24 mouse cellular contexts compared by ENCODE assay signal in genomic region chr5:74589133-74589532, GRCm38 (mm10).
"Had no signal": no experiment of that assay in that cellular context is flagged by ENCODE, and none has a peak within 500 bp of the region (broad histone marks: within the 10 kb centered on the region; RNA-seq: fewer than 3 reads in every experiment).

No protein-coding gene starts in this region.

- H3K4me1 ChIP-seq: midbrain, embryonic 10.5 days; midbrain, embryonic 13.5 days; neural tube, embryonic 13.5 days had no signal

- H3K27ac ChIP-seq: left cerebral cortex, adult 2 months; liver, embryonic 14.5 days; macrophage; midbrain, embryonic 10.5 days; midbrain, embryonic 13.5 days; neural tube, embryonic 13.5 days had no signal

- ATAC-seq: liver, postnatal 0 days; lung, postnatal 0 days; midbrain, embryonic 13.5 days; midbrain, embryonic 16.5 days had no signal

- DNase-seq: kidney, adult 11 months; kidney, adult 9 months; kidney, postnatal 36 days; layer of hippocampus, postnatal 36 days; left cerebral cortex, postnatal 4 days; liver, postnatal 0 days; lung, embryonic 14.5 days; retina, postnatal 1 day; right cerebral cortex, postnatal 25 days; spleen, adult 18-20 months; thymus, adult 2 months; thymus, postnatal 14 days; thymus, postnatal 4 days had no signal

- H3K9ac ChIP-seq: liver, embryonic 14.5 days; liver, postnatal 0 days; lung, embryonic 14.5 days; midbrain, embryonic 13.5 days; neural tube, embryonic 13.5 days had no signal

- H3K4me3 ChIP-seq: left cerebral cortex, adult 2 months; megakaryocyte, embryonic 14.5 days; midbrain, embryonic 10.5 days; midbrain, embryonic 13.5 days; myocyte; neural tube, embryonic 13.5 days had no signal

- H3K27me3 ChIP-seq: megakaryocyte, embryonic 14.5 days; midbrain, embryonic 13.5 days; neural tube, embryonic 13.5 days had no signal

- H3K4me2 ChIP-seq: liver, embryonic 11.5 days; lung, embryonic 14.5 days; midbrain, embryonic 13.5 days; neural tube, embryonic 13.5 days had no signal

- H3K9me3 ChIP-seq: megakaryocyte, embryonic 14.5 days; midbrain, embryonic 10.5 days; midbrain, embryonic 13.5 days; neural tube, embryonic 13.5 days had no signal
